Mouse (Mus musculus) liver, embryonic 13.5 days (tissue): ENCODE results near the gene Podxl. TPM values are rescaled to one million over a fixed set of nuclear protein-coding genes. Genes with fewer than 3 reads are reported as not detected.

Source experiments
- ATAC-seq: fragments of 200-750 bp; cut with Nextera tagmentation; 2 replicates; pipeline ENCODE4 v1.8.0; 2017; ENCODE audit warnings: low read depth, mild to moderate bottlenecking, moderate number of reproducible peaks, moderate library complexity
- DNase-seq: peaks from one replicate; pipeline ENCODE4 v3.0.0; 2022
- H3K27ac ChIP-seq: fragments of 300-500 bp; sonication (generic); 2 replicates; pipeline ENCODE4 v1.5.1; 2015; ENCODE audit warnings: moderate library complexity, mild to moderate bottlenecking, inconsistent platforms
- H3K27me3 ChIP-seq: fragments of 300-500 bp; sonication (generic); 2 replicates; pipeline ENCODE4 v1.6.1; 2015; ENCODE audit warnings: mild to moderate bottlenecking, inconsistent platforms
- H3K36me3 ChIP-seq: fragments of 300-500 bp; sonication (generic); 2 replicates; pipeline ENCODE4 v1.6.1; 2015; ENCODE audit warnings: mild to moderate bottlenecking, inconsistent platforms
- H3K4me1 ChIP-seq: fragments of 300-500 bp; sonication (generic); replicated peaks from 2 replicates; pipeline ENCODE4 v1.6.1; 2015; ENCODE audit warnings: inconsistent platforms
- H3K4me2 ChIP-seq: fragments of 300-500 bp; sonication (generic); 2 replicates; pipeline ENCODE4 v1.6.1; 2015; ENCODE audit warnings: inconsistent platforms, mild to moderate bottlenecking, moderate library complexity
- H3K4me3 ChIP-seq: fragments of 300-500 bp; sonication (generic); replicated peaks from 2 replicates; pipeline ENCODE4 v1.5.1; 2015; ENCODE audit warnings: mild to moderate bottlenecking, inconsistent platforms
- H3K9ac ChIP-seq: fragments of 300-500 bp; sonication (generic); 2 replicates; pipeline ENCODE4 v1.6.1; 2015; ENCODE audit warnings: mild to moderate bottlenecking, inconsistent platforms
- H3K9me3 ChIP-seq: fragments of 300-500 bp; sonication (generic); replicated peaks from 2 replicates; pipeline ENCODE4 v1.6.1; 2016; ENCODE audit warnings: inconsistent platforms
- WGBS: fragments of 180-500 bp; shearing (Covaris S2); methylation state at CpG from one replicate; pipeline ENCODE4 v1.1.7; 2015; ENCODE audit not compliant: insufficient replicate concordance; 5-methylcytosine and 5-hydroxymethylcytosine counted together
- polyA plus RNA-seq: library from polyadenylated mRNA; unstranded; fragments of >200 nt; fragmentation: Nextera tagmentation; extraction: Ambion mirVana; gene quantifications from 2 replicates; pipeline ENCODE4 v1.2.1, GENCODE M21; 2015

Gene Podxl
- polyA plus RNA-seq, 1 experiment from 2014 or later, result 10.9 TPM

DNA sequence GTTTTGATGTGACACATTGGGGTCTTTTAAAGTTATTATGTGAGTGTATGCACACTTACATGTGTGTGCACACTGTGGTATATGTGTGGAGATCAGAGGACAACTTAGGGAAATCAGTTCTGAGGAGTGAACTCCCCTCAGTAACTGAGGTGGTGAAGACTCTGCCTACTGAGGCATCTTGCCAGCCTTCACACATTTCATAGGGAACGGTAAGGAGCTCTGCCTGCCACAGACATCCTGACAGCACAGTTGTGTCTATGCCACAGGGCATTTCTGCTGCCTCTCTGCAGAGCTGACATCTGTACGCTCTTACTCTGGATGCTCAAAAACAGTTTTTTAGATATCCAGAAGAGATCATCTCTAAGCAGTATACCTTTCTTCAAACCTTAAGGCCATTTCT is 67.6 kb downstream of the Podxl start:
- WGBS, result 96% methylated on average over 2 of the region's 2 CpGs
- DNase-seq, result no peak
- peaks cover 33% of the 10 kb centered on the region for H3K36me3 ChIP-seq

GRCm38 (mm10) chr6:31495122-31495731 is 68.6 kb downstream of the Podxl start:
- DNase-seq, result no peak
- Histone ChIP-seq H3K27me3 (no peaks in the 10 kb centered on the region), H3K27ac (no peak overlapping the region), H3K4me1 (peaks cover 5% of the 10 kb centered on the region), H3K9ac (no peak overlapping the region), H3K36me3 (peaks cover 33% of the 10 kb centered on the region), H3K9me3 (no peaks in the 10 kb centered on the region), H3K4me3 (no peak overlapping the region), H3K4me2 (no peak overlapping the region)
- no peak for ATAC-seq
- 73% methylated on average over 2 of the region's 2 CpGs for WGBS

More for the DNA sequence above, 67.6 kb downstream of the Podxl start:
- Histone ChIP-seq H3K4me3 (no peak overlapping the region), H3K27ac (no peak overlapping the region), H3K4me1 (peaks cover 2% of the 10 kb centered on the region), H3K27me3 (no peaks in the 10 kb centered on the region), H3K4me2 (no peak overlapping the region), H3K9me3 (no peaks in the 10 kb centered on the region), H3K9ac (no peak overlapping the region)
- no peak for ATAC-seq

- Histone ChIP-seq H3K27me3 (no peaks in the 10 kb centered on the region), H3K36me3 (peaks cover 33% of the 10 kb centered on the region), H3K4me3 (no peak overlapping the region), H3K9ac (no peak overlapping the region), H3K27ac (no peak overlapping the region), H3K4me1 (peaks cover 5% of the 10 kb centered on the region), H3K9me3 (no peaks in the 10 kb centered on the region), H3K4me2 (no peak overlapping the region)
- DNase-seq (no peak), ATAC-seq (no peak)
- 90% methylated on average over 7 of the region's 7 CpGs for WGBS
Measured at GRCm38 (mm10) chr6:31489950-31490349, 73.8 kb downstream of the Podxl start.

- WGBS, result 91% methylated on average over 2 of the region's 2 CpGs
- Histone ChIP-seq H3K9ac (no peak overlapping the region), H3K4me1 (peaks cover 5% of the 10 kb centered on the region), H3K4me3 (no peak overlapping the region), H3K36me3 (peaks cover 28% of the 10 kb centered on the region), H3K27ac (no peak overlapping the region), H3K4me2 (no peak overlapping the region), H3K27me3 (no peaks in the 10 kb centered on the region), H3K9me3 (no peaks in the 10 kb centered on the region)
- no peak for DNase-seq
- ATAC-seq, result no peak
Measured at GRCm38 (mm10) chr6:31486601-31487000, 77.2 kb downstream of the Podxl start.

GRCm38 (mm10) chr6:31480008-31480407 is 83.8 kb downstream of the Podxl start:
- H3K4me2 ChIP-seq, result no peak overlapping the region
- DNase-seq, result no peak
- H3K27ac ChIP-seq, result no peak overlapping the region
- H3K4me1 ChIP-seq, result no peaks in the 10 kb centered on the region
- no peak overlapping the region for H3K9ac ChIP-seq
- H3K4me3 ChIP-seq, result no peak overlapping the region
- no peaks in the 10 kb centered on the region for H3K9me3 ChIP-seq
- no peak; the same call in 1 of the 2 replicates for ATAC-seq
- WGBS, result 79% methylated on average over 4 of the region's 4 CpGs
- peaks cover 26% of the 10 kb centered on the region for H3K36me3 ChIP-seq
- no peaks in the 10 kb centered on the region for H3K27me3 ChIP-seq

GRCm38 (mm10) chr6:31478221-31478620 is 85.6 kb downstream of the Podxl start:
- Histone ChIP-seq H3K9me3 (no peaks in the 10 kb centered on the region), H3K4me2 (no peak overlapping the region), H3K27me3 (no peaks in the 10 kb centered on the region), H3K4me1 (no peaks in the 10 kb centered on the region), H3K9ac (no peak overlapping the region), H3K36me3 (peaks cover 36% of the 10 kb centered on the region), H3K4me3 (no peak overlapping the region), H3K27ac (no peak overlapping the region)
- DNase-seq (no peak), ATAC-seq (no peak)
- WGBS, result 78% methylated on average over 4 of the region's 4 CpGs

Other genes starting within 250 kb of the Podxl start
- 144 and 182 TPM in 2 replicates for gene Mkln1, start 165.2 kb downstream of the Podxl start, polyA plus RNA-seq